Mouse (Mus musculus) liver, adult 2 months (tissue): ENCODE measurements around the gene Palld. TPM values are rescaled to one million over a fixed set of nuclear protein-coding genes. Genes with fewer than 3 reads are reported as not detected.

ENCODE experiments used
- DNase-seq: peaks from one replicate; pipeline ENCODE4 v3.0.0-alpha.2; 2011; ENCODE audit warnings: low read depth, low spot score; ENCODE audit errors: extremely low read depth
- H3K27ac ChIP-seq: fragments of 200-500 bp; replicated peaks from 2 replicates; pipeline ENCODE4 v1.5.1; 2012; ENCODE audit warnings: low read depth, mild to moderate bottlenecking, control low read depth, inconsistent platforms, low read length; ENCODE audit not compliant: insufficient read depth
- H3K27me3 ChIP-seq: fragments of 200-500 bp; 2 replicates; pipeline ENCODE4 v1.6.1; 2012; ENCODE audit warnings: mild to moderate bottlenecking, moderate library complexity, low read length, inconsistent platforms; ENCODE audit not compliant: control insufficient read depth, insufficient read depth
- H3K36me3 ChIP-seq: fragments of 200-500 bp; 2 replicates; pipeline ENCODE4 v1.6.1; 2012; ENCODE audit warnings: low read length, inconsistent platforms; ENCODE audit not compliant: control insufficient read depth, insufficient read depth
- H3K4me1 ChIP-seq: fragments of 200-500 bp; 2 replicates; pipeline ENCODE4 v1.6.1; 2011; ENCODE audit warnings: low read length; ENCODE audit not compliant: control insufficient read depth, insufficient read depth
- H3K4me3 ChIP-seq: fragments of 200-500 bp; 2 replicates; pipeline ENCODE4 v1.5.1; 2011; ENCODE audit warnings: low read depth, mild to moderate bottlenecking, control low read depth, low read length, moderate library complexity; ENCODE audit not compliant: insufficient read depth
- H3K79me2 ChIP-seq: fragments of 200-500 bp; 2 replicates; pipeline ENCODE4 v1.6.1; 2012; ENCODE audit warnings: inconsistent platforms, mild to moderate bottlenecking, low read length, moderate library complexity; ENCODE audit not compliant: control insufficient read depth, insufficient read depth
- H3K9ac ChIP-seq: fragments of 200-500 bp; 2 replicates; pipeline ENCODE4 v1.6.1; 2012; ENCODE audit warnings: low read depth, mild to moderate bottlenecking, control low read depth, inconsistent platforms, low read length
- CTCF ChIP-seq: fragments of 200-500 bp; IDR thresholded peaks from 2 replicates; pipeline ENCODE4 v1.5.1; 2011; ENCODE audit warnings: low read depth, low read length, control low read depth
- POLR2A ChIP-seq: fragments of 200-500 bp; IDR thresholded peaks from 2 replicates; pipeline ENCODE4 v1.6.1; 2011; ENCODE audit warnings: low read length, control low read depth; ENCODE audit not compliant: insufficient read depth; ENCODE audit errors: extremely low read depth
- WGBS: fragments of 180-500 bp; shearing (Covaris S2); methylation state at CpG from one replicate; pipeline ENCODE4 v1.1.7; 2018; 5-methylcytosine and 5-hydroxymethylcytosine counted together
- polyA plus RNA-seq: library from polyadenylated mRNA; depleted of rRNA; stranded (reverse); fragments of >200 nt; gene quantifications from 2 replicates; pipeline ENCODE4 v1.2.3, GENCODE M21; 2012
- total RNA-seq: library from RNA; depleted of rRNA; stranded (reverse); fragments of >200 nt; gene quantifications from 2 replicates; pipeline ENCODE4 v1.2.3, GENCODE M21; 2014

Gene Palld
- total and polyA plus RNA-seq, 2 experiments = 10.1 to 17.8 TPM

- peak overlapping the region; percentile 98 for H3K4me3 ChIP-seq
- peaks cover 16% of the 10 kb centered on the region for H3K4me1 ChIP-seq
- peak overlapping the region; percentile 93 for H3K27ac ChIP-seq
- H3K36me3 ChIP-seq = no peaks in the 10 kb centered on the region
- peak; percentile 97 for DNase-seq
- H3K27me3 ChIP-seq = no peaks in the 10 kb centered on the region
- under 1% methylated on average over 34 of the region's 35 CpGs for WGBS
- H3K9ac ChIP-seq = peak overlapping the region; percentile 95
- peaks cover 11% of the 10 kb centered on the region; the same call in 1 of the 2 replicates for H3K79me2 ChIP-seq
- TF ChIP-seq POLR2A (peak; percentile 75; the same call in 1 of the 2 replicates), CTCF (no peak)
Observed at GRCm38 (mm10) chr8:61590551-61591431, 311.7 kb downstream of the Palld start.

- no peaks in the 10 kb centered on the region for H3K36me3 ChIP-seq
- peak overlapping the region; percentile 54 for H3K4me3 ChIP-seq
- H3K4me1 ChIP-seq = peaks cover 21% of the 10 kb centered on the region
- peak overlapping the region; percentile 93 for H3K27ac ChIP-seq
- 14% methylated on average over 11 of the region's 11 CpGs for WGBS
- DNase-seq = peak; percentile 78
- H3K79me2 ChIP-seq = peaks cover 13% of the 10 kb centered on the region; the same call in 1 of the 2 replicates
- no peak for TF ChIP-seq CTCF
- peak overlapping the region; percentile 57 for H3K9ac ChIP-seq
- H3K27me3 ChIP-seq = no peaks in the 10 kb centered on the region
Observed at GRCm38 (mm10) chr8:61589972-61590391, 312.5 kb downstream of the Palld start.

GRCm38 (mm10) chr8:61588336-61588735 lies 314.2 kb downstream of the Palld start:
- Histone ChIP-seq H3K79me2 (peaks cover 27% of the 10 kb centered on the region; the same call in 1 of the 2 replicates), H3K4me1 (peaks cover 31% of the 10 kb centered on the region), H3K36me3 (no peaks in the 10 kb centered on the region; the same call in 1 of the 2 replicates), H3K4me3 (no peak overlapping the region), H3K27ac (peak overlapping the region; percentile 65), H3K9ac (no peak overlapping the region), H3K27me3 (no peaks in the 10 kb centered on the region)
- DNase-seq = peak; percentile 98
- TF ChIP-seq CTCF (no peak), POLR2A (no peak)
- 33% methylated on average over 1 of the region's 1 CpGs for WGBS

GRCm38 (mm10) chr8:61587731-61588130 lies 314.8 kb downstream of the Palld start:
- peak overlapping the region; percentile 65 for H3K27ac ChIP-seq
- 0 out of 2 replicates have a peak overlapping the region, but pooled peaks have one; percentile 25 for H3K9ac ChIP-seq
- DNase-seq = peak; percentile 58
- H3K4me3 ChIP-seq = no peak overlapping the region
- H3K27me3 ChIP-seq = no peaks in the 10 kb centered on the region
- WGBS = 63% methylated on average over 3 of the region's 3 CpGs
- peaks cover 29% of the 10 kb centered on the region; the same call in 1 of the 2 replicates for H3K79me2 ChIP-seq
- TF ChIP-seq CTCF = no peak
- no peak for TF ChIP-seq POLR2A
- H3K36me3 ChIP-seq = peaks cover 3% of the 10 kb centered on the region
- H3K4me1 ChIP-seq = peaks cover 31% of the 10 kb centered on the region

GRCm38 (mm10) chr8:61586529-61586928 lies 316.0 kb downstream of the Palld start:
- no peak for DNase-seq
- Histone ChIP-seq H3K9ac (0 out of 2 replicates have a peak overlapping the region, but pooled peaks have one; percentile 13), H3K27me3 (no peaks in the 10 kb centered on the region), H3K36me3 (peaks cover 6% of the 10 kb centered on the region), H3K4me1 (peaks cover 31% of the 10 kb centered on the region), H3K79me2 (peaks cover 35% of the 10 kb centered on the region; the same call in 1 of the 2 replicates), H3K4me3 (no peak overlapping the region), H3K27ac (no peak overlapping the region)
- no peak for TF ChIP-seq POLR2A
- no peak for TF ChIP-seq CTCF
- WGBS = 88% methylated on average over 3 of the region's 3 CpGs
